Mouse (Mus musculus) gastrocnemius, postnatal 10 days (tissue): ENCODE data around the gene 1700030K09Rik. TPM values are rescaled to one million over a fixed set of nuclear protein-coding genes. Genes with fewer than 3 reads are reported as not detected.

Experiments
- DNase-seq: peaks from one replicate; pipeline ENCODE4 v3.0.0; 2021; ENCODE audit warnings: mixed read lengths
- microRNA-seq, 2 experiments: library from miRNA; unstranded; fragments of <30 nt; microRNA quantifications; one replicate each; pipeline ENCODE4 v1.2.0; 2021
- total RNA-seq, 2 experiments: library from RNA; stranded (reverse); gene quantifications; 2 replicates each; pipeline ENCODE4 v1.2.3; 2021

1700030K09Rik gene
- total RNA-seq, 2 experiments from 2014 or later = 3.6 to 5.6 TPM

- DNase-seq = no peak
Observed at GRCm38 (mm10) chr8:72507505-72507904, 63.8 kb downstream of the 1700030K09Rik start.

Small RNA genes lying within 50 kb of the gene (microRNA-seq; reads per million reads assigned to microRNA genes)
- gene Mir7068 = 0.32 to 1.3 reads per million in 2 experiments

Other genes with a start within 250 kb of the 1700030K09Rik start
- not detected for gene Cib3, start 231.0 kb upstream of the 1700030K09Rik start, total RNA-seq
- not detected for gene Gm11034, start 230.2 kb upstream of the 1700030K09Rik start, total RNA-seq
- gene Fam32a, start 224.2 kb upstream of the 1700030K09Rik start, total RNA-seq = 10 to 100 TPM; 14.7 to 17.9 TPM
- 10 to 100 TPM; 28.7 to 35.9 TPM for gene Ap1m1, start 203.9 kb upstream of the 1700030K09Rik start, total RNA-seq
- 10 to 100 TPM; 14.2 to 15.8 TPM for gene Gm10282, start 138.6 kb upstream of the 1700030K09Rik start, total RNA-seq
- 10 to 100 TPM; 25.2 to 31.9 TPM for gene Klf2, start 124.8 kb upstream of the 1700030K09Rik start, total RNA-seq
- gene Eps15l1, start 22.4 kb upstream of the 1700030K09Rik start, total RNA-seq = 10 to 100 TPM; 27.4 to 38.7 TPM
- 1 to 10 TPM; 1.7 to 1.8 TPM for gene Calr3, start within 50 bp of the 1700030K09Rik start, total RNA-seq
- 10 to 100 TPM; 27.5 to 38.9 TPM for gene Cherp, start 31.3 kb downstream of the 1700030K09Rik start, total RNA-seq
- gene Slc35e1, start 48.7 kb downstream of the 1700030K09Rik start, total RNA-seq = 10 to 100 TPM; 23.3 to 25.3 TPM
- gene Med26, start 104.4 kb downstream of the 1700030K09Rik start, total RNA-seq = 1 to 10 TPM; 7.0 to 9.3 TPM
- 100 to 1,000 TPM in 1 of 2 experiments, 10 to 100 TPM in 1; 89.9 to 102 TPM for gene Smim7, start 127.2 kb downstream of the 1700030K09Rik start, total RNA-seq
- gene Tmem38a, start 128.2 kb downstream of the 1700030K09Rik start, total RNA-seq = 100 to 1,000 TPM; 824 to 997 TPM
- gene Nwd1, start 202.8 kb downstream of the 1700030K09Rik start, total RNA-seq = 1 to 10 TPM; 1.0 to 1.2 TPM